Comparison of ENCODE assay signal across 34 mouse cellular contexts in the genomic region with DNA sequence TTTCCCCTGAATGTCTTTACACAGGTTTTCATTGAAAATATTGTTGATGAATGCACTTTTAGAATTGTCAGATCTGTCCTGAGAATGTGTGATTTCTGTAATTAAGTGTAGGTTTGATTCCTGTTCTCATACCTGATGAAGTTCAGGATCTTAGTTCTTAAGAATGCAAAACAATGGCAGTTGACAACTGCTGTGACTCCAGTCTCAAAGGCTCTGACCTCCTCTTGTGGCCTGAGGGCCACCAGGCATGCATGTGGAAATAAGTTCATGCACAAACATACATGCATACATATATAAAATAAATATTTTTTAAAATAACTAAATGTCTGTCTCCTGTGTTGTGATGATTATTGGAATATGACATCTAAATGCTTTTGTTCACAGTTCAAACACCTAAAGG.
"Had no signal": no experiment of that assay in that cellular context is flagged by ENCODE, and none has a peak within 500 bp of the region (broad histone marks: within the 10 kb centered on the region; RNA-seq: fewer than 3 reads in every experiment).

No protein-coding gene starts in this region.

- H3K36me3 ChIP-seq: heart, embryonic 12.5 days; heart, embryonic 13.5 days; heart, embryonic 15.5 days; hindbrain, embryonic 10.5 days; hindbrain, embryonic 12.5 days; hindbrain, embryonic 13.5 days; hindbrain, embryonic 15.5 days; intestine, embryonic 15.5 days; kidney, embryonic 15.5 days had no signal

- ATAC-seq: hindbrain, embryonic 16.5 days; hindbrain, postnatal 0 days; inflammation-experienced regulatory T-cells, adult 6 months; intestine, embryonic 15.5 days; intestine, embryonic 16.5 days; intestine, postnatal 0 days had no signal

- H3K4me2 ChIP-seq: heart, embryonic 12.5 days; heart, embryonic 13.5 days; heart, embryonic 15.5 days; hindbrain, embryonic 12.5 days; hindbrain, embryonic 13.5 days; hindbrain, embryonic 14.5 days; hindbrain, embryonic 15.5 days; intestine, embryonic 15.5 days; kidney, embryonic 15.5 days had no signal

- H3K27ac ChIP-seq: heart, embryonic 13.5 days; heart, embryonic 15.5 days; hindbrain, embryonic 10.5 days; hindbrain, embryonic 12.5 days; hindbrain, embryonic 13.5 days; hindbrain, embryonic 14.5 days; hindbrain, embryonic 15.5 days; hindbrain, postnatal 0 days; intestine, embryonic 15.5 days; kidney, embryonic 15.5 days; kidney, postnatal 0 days; layer of hippocampus, adult 2 months; left cerebral cortex, adult 2 months had no signal

- DNase-seq: heart, postnatal 10 days; heart, postnatal 14 days; heart, postnatal 36 days; heart, postnatal 4 days; kidney, adult 11 months; kidney, adult 18-20 months; kidney, adult 2 months; kidney, adult 8-10 months; kidney, adult 9 months; kidney, postnatal 10 days; kidney, postnatal 14 days; kidney, postnatal 25 days; kidney, postnatal 36 days; kidney, postnatal 4 days; layer of hippocampus, adult 9-11 months; layer of hippocampus, postnatal 36 days had no signal

- H3K4me1 ChIP-seq: heart, embryonic 12.5 days; heart, embryonic 15.5 days; hindbrain, embryonic 12.5 days; hindbrain, embryonic 13.5 days; hindbrain, embryonic 15.5 days; intestine, embryonic 15.5 days; kidney, embryonic 15.5 days had no signal

- H3K27me3 ChIP-seq: heart, embryonic 13.5 days; heart, embryonic 15.5 days; hindbrain, embryonic 12.5 days; hindbrain, embryonic 13.5 days; hindbrain, embryonic 15.5 days; intestine, embryonic 15.5 days; kidney, embryonic 15.5 days had no signal

- H3K4me3 ChIP-seq: heart, embryonic 12.5 days; heart, embryonic 13.5 days; heart, embryonic 15.5 days; hindbrain, embryonic 10.5 days; hindbrain, embryonic 12.5 days; hindbrain, embryonic 13.5 days; hindbrain, embryonic 15.5 days; intestine, embryonic 15.5 days; kidney, embryonic 15.5 days; layer of hippocampus, adult 2 months; left cerebral cortex, adult 2 months had no signal

- H3K9me3 ChIP-seq: heart, embryonic 12.5 days; heart, embryonic 13.5 days; heart, embryonic 15.5 days; hindbrain, embryonic 10.5 days; hindbrain, embryonic 12.5 days; hindbrain, embryonic 13.5 days; hindbrain, embryonic 15.5 days; intestine, embryonic 15.5 days; kidney, embryonic 15.5 days had no signal

- H3K9ac ChIP-seq: heart, embryonic 12.5 days; heart, embryonic 13.5 days; heart, embryonic 15.5 days; hindbrain, embryonic 12.5 days; hindbrain, embryonic 13.5 days; hindbrain, embryonic 14.5 days; hindbrain, embryonic 15.5 days; intestine, embryonic 15.5 days; kidney, embryonic 15.5 days had no signal
